Mouse (Mus musculus): ENCODE measurements around the gene E430018J23Rik. TPM values are rescaled to one million over a fixed set of nuclear protein-coding genes. Genes with fewer than 3 reads are reported as not detected.
"Not testable (repeated sequence)": the region's sequence is repeated elsewhere in the genome, so short reads cannot be mapped to it uniquely, and the experiment has no call there.

Gene E430018J23Rik
- polyA plus RNA-seq, 1 experiment from 2014 or later, result 7.8 TPM

DNA sequence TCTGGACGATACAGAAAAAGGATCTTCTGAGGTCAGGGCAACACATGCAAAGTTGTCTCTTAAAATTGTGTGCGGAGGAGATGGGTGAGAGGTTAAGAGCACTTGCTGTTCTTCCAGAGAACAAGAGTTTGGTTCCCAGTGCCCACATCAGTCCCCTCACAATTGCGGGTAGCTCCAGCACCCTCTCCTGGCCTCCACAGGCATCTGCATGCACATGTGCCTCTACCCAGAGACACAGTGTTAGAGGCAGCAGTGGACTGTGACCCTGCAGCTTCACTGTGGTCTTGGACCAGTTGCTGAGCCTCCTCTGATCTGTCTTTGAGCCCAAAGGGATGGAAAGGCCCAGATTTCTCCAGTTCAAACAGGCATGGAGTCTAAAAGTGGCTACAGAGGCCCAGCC is 21.6 kb downstream of the E430018J23Rik start:
- not testable (repeated sequence) for H3K27me3 ChIP-seq (replicated peaks); H3K9me3 ChIP-seq; ATAC-seq (ENCODE audit: low FRiP score, low read depth); H3K4me2 ChIP-seq (replicated peaks); H3K9ac ChIP-seq; H3K4me1 ChIP-seq; H3K4me3 ChIP-seq; H3K27ac ChIP-seq
- 84% methylated on average over 3 of the region's 3 CpGs for WGBS
- peaks cover 15% of the 10 kb centered on the region for H3K36me3 ChIP-seq

- Histone ChIP-seq H3K27me3 (replicated peaks) (no peaks in the 10 kb centered on the region), H3K9ac (no peak overlapping the region), H3K4me3 (no peak overlapping the region), H3K36me3 (peaks cover 15% of the 10 kb centered on the region), H3K4me2 (replicated peaks) (no peak overlapping the region), H3K9me3 (no peaks in the 10 kb centered on the region), H3K4me1 (no peaks in the 10 kb centered on the region), H3K27ac (no peak overlapping the region)
- WGBS, result 90% methylated on average over 2 of the region's 2 CpGs
- no peak for ATAC-seq (ENCODE audit: low FRiP score, low read depth)
These were observed 22.2 kb downstream of the E430018J23Rik start for GRCm38 (mm10) chr7:127371213-127371612.

DNA sequence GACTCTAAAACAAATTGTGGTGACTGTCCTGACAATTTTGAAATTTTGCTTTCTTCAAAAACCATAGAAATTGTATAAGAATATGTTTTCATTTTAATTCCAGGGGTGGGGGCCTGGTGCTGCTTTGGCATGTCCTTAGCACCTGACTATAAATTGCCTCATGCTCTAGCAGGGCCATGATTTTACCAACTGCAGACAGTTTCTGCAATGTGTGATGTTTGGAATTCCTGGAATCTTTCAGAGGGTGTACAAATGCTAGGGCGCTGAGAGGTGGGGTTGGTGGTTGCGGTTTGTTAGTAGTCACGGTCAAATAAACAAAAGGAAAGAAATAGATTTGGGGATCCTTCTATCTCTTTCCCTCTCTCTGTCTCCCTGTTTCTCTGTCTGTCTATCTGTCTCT is 27.2 kb downstream of the E430018J23Rik start:
- no peak overlapping the region for H3K4me3 ChIP-seq
- H3K4me1 ChIP-seq, result peaks cover 9% of the 10 kb centered on the region; the same call in 1 of the 2 replicates
- 96% methylated on average over 3 of the region's 3 CpGs for WGBS
- H3K27me3 ChIP-seq (replicated peaks), result peaks cover 9% of the 10 kb centered on the region
- no peak overlapping the region for H3K4me2 ChIP-seq (replicated peaks)
- no peaks in the 10 kb centered on the region for H3K9me3 ChIP-seq
- H3K36me3 ChIP-seq, result no peaks in the 10 kb centered on the region
- ATAC-seq (ENCODE audit: low FRiP score, low read depth), result no peak
- H3K9ac ChIP-seq, result no peak overlapping the region
- no peak overlapping the region for H3K27ac ChIP-seq

DNA sequence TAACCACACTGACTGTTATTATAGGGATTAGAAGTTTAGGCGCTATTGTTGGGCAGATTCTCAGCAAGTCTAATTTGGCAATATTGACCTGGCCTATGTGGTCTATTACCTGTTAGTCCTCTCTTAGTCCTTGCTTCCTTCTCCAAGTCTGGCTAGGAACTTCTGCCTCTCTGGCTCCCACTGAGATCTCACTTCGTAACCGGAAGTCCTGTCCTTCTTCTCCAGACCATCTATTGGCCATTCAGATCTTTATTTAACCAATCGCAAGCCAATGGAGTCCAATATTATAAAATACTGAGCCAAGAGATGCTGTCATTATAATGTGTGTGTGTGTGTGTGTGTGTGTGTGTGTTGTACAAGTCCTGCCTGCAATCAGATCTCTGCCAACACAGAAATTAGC is 29.3 kb downstream of the E430018J23Rik start:
- peak overlapping the region; percentile 75 for H3K4me2 ChIP-seq (replicated peaks)
- no peak overlapping the region for H3K27ac ChIP-seq
- WGBS, result 61% methylated on average over 4 of the region's 4 CpGs
- peak overlapping the region; percentile 33; the same call in 1 of the 2 replicates for H3K4me3 ChIP-seq
- peak overlapping the region; percentile 58; the same call in 1 of the 2 replicates for H3K9ac ChIP-seq
- peaks cover 12% of the 10 kb centered on the region for H3K27me3 ChIP-seq (replicated peaks)
- H3K9me3 ChIP-seq, result no peaks in the 10 kb centered on the region
- no peak for ATAC-seq (ENCODE audit: low FRiP score, low read depth)
- no peaks in the 10 kb centered on the region for H3K36me3 ChIP-seq
- H3K4me1 ChIP-seq, result peaks cover 9% of the 10 kb centered on the region; the same call in 1 of the 2 replicates

DNA sequence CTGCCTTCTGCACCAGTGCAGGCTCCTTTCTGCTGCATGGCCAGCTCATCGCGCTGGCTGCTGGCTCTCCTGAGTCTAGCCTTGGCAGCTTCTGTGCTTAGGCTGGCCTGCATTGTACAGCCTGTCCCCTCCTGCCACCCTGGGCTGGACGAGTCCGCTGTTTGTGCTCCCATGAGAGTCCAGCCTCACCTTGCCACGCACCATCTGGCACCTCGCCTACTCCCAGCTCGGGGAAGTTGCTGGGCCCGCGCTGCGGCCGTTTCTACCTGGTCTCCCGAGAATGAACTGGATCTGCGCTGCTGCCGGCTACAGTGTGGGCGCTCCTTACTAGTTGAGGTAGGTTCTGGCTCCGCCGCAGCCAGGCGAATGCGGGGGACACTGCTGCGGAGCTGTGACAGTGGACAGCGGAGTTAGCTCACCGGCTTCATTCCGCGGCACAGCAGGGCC is 29.9 kb downstream of the E430018J23Rik start:
- Histone ChIP-seq H3K9ac (peak overlapping the region; percentile 58), H3K4me3 (peak overlapping the region; percentile 33), H3K4me2 (replicated peaks) (peak overlapping the region; percentile 75), H3K27ac (no peak overlapping the region), H3K4me1 (peaks cover 9% of the 10 kb centered on the region; the same call in 1 of the 2 replicates), H3K27me3 (replicated peaks) (peaks cover 12% of the 10 kb centered on the region), H3K9me3 (no peaks in the 10 kb centered on the region), H3K36me3 (no peaks in the 10 kb centered on the region)
- WGBS, result 2% methylated on average over 24 of the region's 24 CpGs
- 0 out of 2 replicates have a peak, but pooled peaks have one; percentile 25 for ATAC-seq (ENCODE audit: low FRiP score, low read depth)

DNA sequence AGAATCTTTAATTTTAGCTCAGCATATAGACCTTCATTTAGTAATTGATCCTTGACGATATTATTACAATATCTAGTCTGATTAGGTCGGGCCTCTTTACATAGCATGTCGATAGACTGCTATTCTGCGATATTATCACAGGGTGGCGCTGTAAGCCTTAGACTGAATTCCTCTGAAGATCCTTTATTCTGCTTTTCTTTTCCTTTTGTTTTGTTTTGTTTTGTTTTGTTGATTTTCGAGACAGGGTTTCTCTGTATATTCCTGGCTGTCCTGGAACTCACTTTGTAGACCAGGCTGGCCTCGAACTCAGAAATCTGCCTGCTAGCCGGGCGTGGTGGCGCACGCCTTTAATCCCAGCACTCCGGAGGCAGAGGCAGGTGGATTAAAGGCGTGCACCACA is 31.0 kb downstream of the E430018J23Rik start:
- not testable (repeated sequence) for H3K9me3 ChIP-seq; H3K4me3 ChIP-seq; H3K4me1 ChIP-seq; ATAC-seq (ENCODE audit: low FRiP score, low read depth); H3K9ac ChIP-seq; H3K36me3 ChIP-seq; H3K27ac ChIP-seq
- Histone ChIP-seq H3K27me3 (replicated peaks) (peaks cover 12% of the 10 kb centered on the region), H3K4me2 (replicated peaks) (peak overlapping the region; percentile 38)
- WGBS, result 24% methylated on average over 13 of the region's 13 CpGs

GRCm38 (mm10) chr7:127361449-127361848 is 32.0 kb downstream of the E430018J23Rik start:
- 54% methylated on average over 13 of the region's 13 CpGs for WGBS
- Histone ChIP-seq H3K4me1 (peaks cover 9% of the 10 kb centered on the region; the same call in 1 of the 2 replicates), H3K36me3 (no peaks in the 10 kb centered on the region), H3K4me2 (replicated peaks) (no peak overlapping the region), H3K9ac (no peak overlapping the region), H3K27me3 (replicated peaks) (peaks cover 12% of the 10 kb centered on the region), H3K4me3 (no peak overlapping the region), H3K27ac (no peak overlapping the region), H3K9me3 (no peaks in the 10 kb centered on the region)
- no peak for ATAC-seq (ENCODE audit: low FRiP score, low read depth)

- ATAC-seq (ENCODE audit: low FRiP score, low read depth), result no peak
- Histone ChIP-seq H3K4me2 (replicated peaks) (no peak overlapping the region), H3K36me3 (no peaks in the 10 kb centered on the region), H3K27ac (no peak overlapping the region), H3K27me3 (replicated peaks) (peaks cover 12% of the 10 kb centered on the region), H3K4me1 (peaks cover 9% of the 10 kb centered on the region; the same call in 1 of the 2 replicates), H3K9ac (no peak overlapping the region), H3K9me3 (no peaks in the 10 kb centered on the region), H3K4me3 (no peak overlapping the region)
- WGBS, result 87% methylated on average over 4 of the region's 4 CpGs
These were observed 33.2 kb downstream of the E430018J23Rik start for GRCm38 (mm10) chr7:127360265-127360664.

DNA sequence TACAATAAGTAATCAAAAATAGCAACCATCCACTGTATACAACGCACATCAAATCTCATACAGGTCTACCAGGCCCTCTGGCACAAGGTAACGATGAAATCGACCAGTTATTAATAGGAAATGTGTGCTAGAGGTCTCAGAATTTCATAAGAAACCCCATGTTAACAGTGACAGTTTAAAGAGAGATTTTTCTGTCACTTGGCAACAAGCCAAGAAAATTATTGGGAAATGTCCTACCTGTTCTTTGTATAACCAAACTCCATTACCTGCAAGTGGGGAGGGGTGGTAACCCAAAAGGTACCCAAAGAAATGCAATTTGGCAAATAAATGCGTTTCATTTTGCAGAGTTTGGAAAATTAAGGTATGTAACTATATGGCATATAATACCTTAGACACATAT is 35.0 kb downstream of the E430018J23Rik start:
- H3K27me3 ChIP-seq (replicated peaks), result peaks cover 7% of the 10 kb centered on the region
- H3K4me1 ChIP-seq, result peaks cover 2% of the 10 kb centered on the region; the same call in 1 of the 2 replicates
- no peaks in the 10 kb centered on the region for H3K36me3 ChIP-seq
- 75% methylated on average over 4 of the region's 4 CpGs for WGBS
- no peaks in the 10 kb centered on the region for H3K9me3 ChIP-seq
- H3K4me3 ChIP-seq, result no peak overlapping the region
- H3K4me2 ChIP-seq (replicated peaks), result no peak overlapping the region
- no peak overlapping the region for H3K27ac ChIP-seq
- ATAC-seq (ENCODE audit: low FRiP score, low read depth), result no peak
- H3K9ac ChIP-seq, result no peak overlapping the region

DNA sequence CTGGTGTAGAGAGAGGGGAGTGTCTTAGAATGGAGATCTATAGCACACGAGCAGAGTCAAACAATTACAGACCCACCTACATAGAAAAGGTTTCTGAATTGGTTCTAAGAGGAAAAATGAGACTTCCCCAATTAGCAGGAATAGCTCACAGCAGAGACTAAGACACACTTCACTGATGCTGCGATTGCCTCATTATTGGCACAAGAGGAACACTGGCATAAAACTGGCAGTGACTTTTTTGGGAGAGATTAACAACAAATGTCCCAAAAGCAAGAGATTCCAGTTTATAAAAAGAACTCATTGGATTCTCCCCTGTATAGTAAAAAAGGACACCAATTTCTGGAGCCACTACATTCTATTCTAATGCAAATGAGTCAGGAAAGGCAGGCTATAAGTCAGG is 35.6 kb downstream of the E430018J23Rik start:
- Histone ChIP-seq H3K9ac (no peak overlapping the region), H3K9me3 (no peaks in the 10 kb centered on the region), H3K27ac (no peak overlapping the region), H3K27me3 (replicated peaks) (peaks cover 7% of the 10 kb centered on the region), H3K4me2 (replicated peaks) (no peak overlapping the region), H3K36me3 (no peaks in the 10 kb centered on the region), H3K4me1 (no peaks in the 10 kb centered on the region), H3K4me3 (no peak overlapping the region)
- 79% methylated on average over 2 of the region's 2 CpGs for WGBS
- no peak for ATAC-seq (ENCODE audit: low FRiP score, low read depth)

DNA sequence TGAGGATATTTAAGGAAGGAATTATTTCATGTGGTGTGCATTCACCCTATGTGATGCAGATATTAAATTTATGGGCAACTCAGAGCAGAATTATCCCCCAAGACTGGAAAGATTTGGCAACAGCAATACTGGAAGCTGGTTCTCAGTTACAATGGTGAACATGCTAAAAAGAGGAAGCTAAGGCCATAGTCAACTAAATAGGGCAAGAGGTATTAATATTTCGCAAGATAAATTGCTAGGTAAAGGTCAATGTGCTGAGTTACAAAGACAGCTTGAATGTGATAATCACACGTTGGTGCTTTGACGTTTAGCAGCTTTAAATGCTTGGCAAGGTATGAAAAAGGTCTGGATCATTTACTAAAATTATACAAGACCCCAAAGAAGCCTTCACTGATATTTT is 37.6 kb downstream of the E430018J23Rik start:
- WGBS, result 65% methylated on average over 3 of the region's 3 CpGs
- no peak overlapping the region for H3K9ac ChIP-seq
- 0 out of 2 replicates have a peak, but pooled peaks cover 3% of the 10 kb centered on the region for H3K27me3 ChIP-seq (replicated peaks)

DNA sequence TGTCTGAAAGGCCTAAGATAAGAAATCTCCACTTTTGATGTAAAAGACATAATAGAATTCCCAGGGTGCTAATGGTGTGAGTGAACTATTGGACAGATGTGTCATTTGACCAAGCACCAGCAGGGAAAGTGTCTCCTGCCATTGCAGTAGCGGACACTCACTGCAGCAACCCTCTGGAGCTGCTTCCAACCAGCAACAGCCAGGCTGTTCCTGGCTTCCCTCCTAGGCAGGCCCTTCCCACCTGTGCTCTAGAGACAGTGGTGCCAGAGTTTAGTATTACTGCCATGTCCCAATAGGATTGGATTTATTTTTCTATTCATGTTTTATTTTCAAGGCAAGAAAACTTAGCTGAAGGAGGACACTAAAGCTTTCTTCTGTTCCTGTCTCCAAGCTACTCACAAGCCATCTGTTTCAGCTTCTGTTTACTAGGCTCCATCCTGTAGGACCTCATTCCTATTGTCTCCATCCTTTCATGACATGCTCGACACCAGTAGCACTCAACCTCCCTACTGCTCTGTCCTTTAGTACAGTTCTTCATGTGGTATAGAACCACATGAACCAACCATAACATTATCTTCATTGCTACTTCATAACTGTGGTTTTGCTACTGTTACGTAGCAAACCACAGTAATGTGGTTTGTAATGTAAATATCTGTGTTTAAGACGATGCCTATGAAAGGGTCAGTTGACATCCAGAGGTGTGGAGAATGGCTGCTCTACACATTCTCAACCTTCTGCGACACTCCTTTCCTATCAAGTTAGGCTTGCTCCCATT is 42.0 kb downstream of the E430018J23Rik start:
- no peak overlapping the region for H3K4me2 ChIP-seq (replicated peaks)
- H3K4me3 ChIP-seq, result no peak overlapping the region
- H3K27ac ChIP-seq, result no peak overlapping the region
- no peaks in the 10 kb centered on the region for H3K27me3 ChIP-seq (replicated peaks)
- H3K4me1 ChIP-seq, result peaks cover 5% of the 10 kb centered on the region; the same call in 1 of the 2 replicates
- no peak for ATAC-seq (ENCODE audit: low FRiP score, low read depth)
- no peaks in the 10 kb centered on the region for H3K36me3 ChIP-seq
- WGBS, result 91% methylated on average over 5 of the region's 5 CpGs
- H3K9ac ChIP-seq, result no peak overlapping the region
- H3K9me3 ChIP-seq, result no peaks in the 10 kb centered on the region

More for the DNA sequence above, 37.6 kb downstream of the E430018J23Rik start:
- Histone ChIP-seq H3K4me1 (no peaks in the 10 kb centered on the region), H3K4me2 (replicated peaks) (no peak overlapping the region), H3K36me3 (no peaks in the 10 kb centered on the region), H3K9me3 (no peaks in the 10 kb centered on the region), H3K27ac (no peak overlapping the region), H3K4me3 (no peak overlapping the region)
- ATAC-seq (ENCODE audit: low FRiP score, low read depth), result no peak

All from neural tube, embryonic 12.5 days (tissue).